Mouse (Mus musculus) lung, adult 2 months (tissue): ENCODE data around the gene Usp46.

ENCODE experiments used
- CTCF ChIP-seq: fragments of 200-500 bp; IDR thresholded peaks from 2 replicates; pipeline ENCODE4 v1.5.1; 2011; ENCODE audit warnings: mild to moderate bottlenecking, low read length, control low read depth; ENCODE audit not compliant: insufficient read depth
- POLR2A ChIP-seq: fragments of 200-500 bp; IDR thresholded peaks from 2 replicates; pipeline ENCODE4 v1.6.1; 2011; ENCODE audit warnings: low read depth, mild to moderate bottlenecking, control low read depth, low read length, borderline replicate concordance; ENCODE audit errors: extremely low read depth

DNA sequence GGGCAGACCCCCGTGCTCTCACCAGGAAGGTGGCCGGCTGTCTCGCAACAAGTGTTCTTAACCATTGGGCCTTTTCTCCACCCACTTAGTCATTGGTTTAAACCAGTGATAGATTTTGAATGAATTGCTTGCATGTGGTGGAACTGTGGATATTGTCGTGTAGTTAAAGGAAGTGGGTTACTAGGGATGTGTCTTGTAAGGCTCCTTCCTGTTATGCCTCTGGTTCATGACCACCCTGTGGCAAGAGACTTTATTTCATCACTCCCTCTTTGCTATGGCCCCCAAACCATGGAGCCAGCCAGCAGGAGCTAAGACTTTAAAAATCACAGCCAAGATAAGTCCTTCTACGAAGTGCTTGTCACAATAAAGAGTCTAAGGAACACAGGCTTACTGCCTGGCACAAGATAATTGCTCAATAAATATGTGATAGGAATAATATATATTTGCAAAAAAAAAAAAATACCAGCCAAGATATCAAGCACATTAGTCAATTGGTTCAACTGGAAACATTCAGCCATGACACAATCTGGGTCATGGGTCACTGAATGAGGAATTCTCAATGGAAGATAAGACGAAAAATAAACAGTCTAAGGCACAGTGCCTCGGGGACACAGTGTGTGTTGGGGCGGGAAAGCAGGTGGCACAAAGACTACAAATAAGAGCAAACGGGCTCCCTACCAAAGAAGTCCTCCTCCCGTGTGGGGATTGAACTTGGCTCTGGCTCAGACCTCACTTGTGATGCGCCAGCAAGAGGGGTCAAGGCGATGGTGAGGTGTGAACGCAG, 80.3 kb downstream of the Usp46 start:
- TF ChIP-seq POLR2A (no peak), CTCF (no peak)
